Mouse (Mus musculus) megakaryocyte, embryonic 14.5 days (primary cell): ENCODE measurements around the gene Ppargc1a. TPM values are rescaled to one million over a fixed set of nuclear protein-coding genes. Genes with fewer than 3 reads are reported as not detected.

Experiments used
- H3K27me3 ChIP-seq: replicated peaks from 2 replicates; pipeline ENCODE3; 2012; ENCODE audit warnings: inconsistent platforms
- H3K36me3 ChIP-seq: replicated peaks from 2 replicates; pipeline ENCODE3; 2012; ENCODE audit warnings: low read length, inconsistent platforms, mixed read lengths
- H3K4me1 ChIP-seq: 2 replicates; pipeline ENCODE4 v1.6.1; 2012; ENCODE audit warnings: inconsistent platforms
- H3K4me3 ChIP-seq: replicated peaks from 2 replicates; pipeline ENCODE3; 2012; ENCODE audit warnings: moderate library complexity, mild to moderate bottlenecking, inconsistent platforms
- H3K9me3 ChIP-seq: 2 replicates; pipeline ENCODE4 v1.6.1; 2012; ENCODE audit warnings: inconsistent platforms
- FLI1 ChIP-seq: IDR thresholded peaks from 2 replicates; pipeline ENCODE4 v1.6.1; 2012; ENCODE audit warnings: low read length, inconsistent platforms, mixed read lengths
- GATA1 ChIP-seq: IDR thresholded peaks from 3 replicates; pipeline ENCODE4 v1.6.1; 2012; ENCODE audit warnings: mixed read lengths, low read length, inconsistent platforms, borderline replicate concordance
- polyA plus RNA-seq: library from polyadenylated mRNA; stranded (reverse); fragments of >175 nt; gene quantifications from 2 replicates; pipeline ENCODE4 v1.2.3, GENCODE M21; 2012; ENCODE audit warnings: low replicate concordance; ENCODE audit not compliant: insufficient read depth

Ppargc1a gene
- polyA plus RNA-seq, result not detected in 2 replicates

DNA sequence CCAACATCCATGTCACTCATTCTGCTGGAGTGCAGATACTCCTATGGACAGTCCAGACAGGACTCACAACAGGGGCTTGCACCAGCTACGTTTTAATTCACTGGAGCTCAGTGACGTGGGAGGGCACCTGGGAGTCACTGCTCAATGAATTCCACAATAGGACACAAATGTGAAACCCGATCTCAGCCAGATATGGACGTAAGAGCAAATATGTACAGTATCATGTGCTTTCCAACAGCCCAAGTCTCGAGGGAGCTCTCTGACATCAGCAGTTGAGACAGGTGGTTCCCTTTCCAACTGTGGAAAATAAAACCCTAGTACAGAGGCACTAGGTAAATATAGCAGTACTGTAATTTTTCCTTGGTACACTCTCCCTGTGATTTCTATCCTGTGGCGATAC is at the start of gene Ppargc1a:
Gene Ppargc1a (minus strand): TSS at position 68 of the 400 bp plus-strand sequence.
- no peak for TF ChIP-seq GATA1
- TF ChIP-seq FLI1, result no peak
- Histone ChIP-seq H3K4me3 (no peak within 1 kb of the TSS), H3K9me3 (no peaks in the 10 kb centered on the region), H3K36me3 (no peaks in the 10 kb centered on the region), H3K27me3 (no peaks in the 10 kb centered on the region), H3K4me1 (no peaks in the 10 kb centered on the region)

DNA sequence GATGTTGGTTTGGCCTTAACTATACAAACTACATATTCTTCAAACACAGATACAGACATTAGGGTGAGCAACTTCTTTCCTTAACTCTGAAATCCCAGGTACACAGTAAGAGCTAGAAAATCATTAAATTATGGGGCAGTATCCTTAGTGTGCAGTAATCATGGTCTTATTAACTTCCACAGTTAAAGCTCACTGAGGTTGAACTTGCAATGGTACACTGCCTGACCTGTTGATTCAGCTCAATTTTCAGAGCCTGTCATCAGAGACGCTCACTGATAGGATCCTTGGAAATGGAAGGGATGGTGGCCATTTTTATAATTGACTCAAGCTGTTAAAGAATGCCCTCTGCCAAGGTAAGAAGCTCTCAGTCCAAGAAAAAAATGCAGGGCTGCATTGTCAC is 49.4 kb upstream of the Ppargc1a start:
- Histone ChIP-seq H3K4me3 (no peak overlapping the region), H3K27me3 (no peaks in the 10 kb centered on the region), H3K36me3 (no peaks in the 10 kb centered on the region), H3K4me1 (no peaks in the 10 kb centered on the region), H3K9me3 (no peaks in the 10 kb centered on the region; the same call in 1 of the 2 replicates)
- no peak for TF ChIP-seq GATA1
- no peak for TF ChIP-seq FLI1

DNA sequence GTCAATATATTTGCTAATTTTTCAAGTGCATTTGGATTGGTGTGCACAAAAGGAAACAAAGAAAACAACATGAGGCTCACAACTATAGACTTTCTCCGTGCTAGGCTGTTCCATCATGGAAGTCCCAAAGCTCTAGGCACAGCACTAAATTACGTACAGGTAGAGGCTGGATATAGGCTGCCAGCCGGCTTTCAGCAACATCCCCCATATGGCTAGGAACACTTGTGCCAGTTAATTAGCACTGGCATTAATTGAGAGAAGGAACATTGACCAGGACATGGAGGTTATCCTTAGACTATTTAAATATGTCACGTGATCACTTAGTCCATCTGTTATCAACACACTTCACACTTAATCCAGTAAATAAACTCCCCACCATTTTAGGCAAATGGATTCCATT is 44.5 kb upstream of the Ppargc1a start:
- no peaks in the 10 kb centered on the region for H3K36me3 ChIP-seq

DNA sequence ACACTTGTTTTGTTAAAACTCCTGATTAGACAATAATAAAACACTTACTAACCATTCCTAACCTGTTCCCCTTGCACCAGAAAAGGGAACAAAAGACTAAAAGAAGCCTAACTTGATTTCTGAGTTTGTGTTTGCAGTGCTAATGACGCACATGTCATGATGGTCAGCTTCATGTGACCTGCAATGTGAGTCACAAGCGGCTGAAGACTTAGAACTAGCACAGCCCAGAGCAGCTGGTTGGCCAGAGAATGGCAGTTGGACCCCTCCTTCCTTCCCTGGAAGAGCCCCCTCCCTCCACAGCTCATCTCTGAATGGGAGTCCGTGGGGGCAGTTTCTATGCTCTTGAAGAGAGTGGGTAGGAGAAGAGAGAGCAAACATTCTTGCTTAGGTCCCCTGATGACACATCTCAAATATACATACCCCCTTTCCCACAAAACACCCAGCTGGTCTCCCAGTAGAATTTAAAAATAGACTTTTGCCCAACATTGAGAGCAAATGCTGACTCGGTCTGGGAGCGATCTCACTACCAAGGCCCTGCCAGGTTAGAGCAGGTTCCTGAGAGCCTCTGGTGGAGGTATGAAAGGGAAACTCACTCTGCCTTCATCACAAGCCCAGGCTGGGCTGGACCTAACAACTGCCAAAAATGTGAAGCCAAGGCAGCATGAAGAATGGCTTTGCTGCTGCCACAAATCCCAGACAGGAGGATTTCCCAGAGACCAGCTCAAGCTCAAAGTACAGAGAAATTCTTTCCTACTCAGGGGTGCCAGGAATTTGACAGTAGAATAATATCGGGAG is 40.4 kb upstream of the Ppargc1a start:
- no peaks in the 10 kb centered on the region for H3K27me3 ChIP-seq
- peaks cover 5% of the 10 kb centered on the region; the same call in 1 of the 2 replicates for H3K9me3 ChIP-seq
- TF ChIP-seq GATA1 (no peak), FLI1 (no peak)
- no peaks in the 10 kb centered on the region for H3K36me3 ChIP-seq
- H3K4me1 ChIP-seq, result no peaks in the 10 kb centered on the region
- no peak overlapping the region for H3K4me3 ChIP-seq

More for the DNA sequence above, 44.5 kb upstream of the Ppargc1a start:
- Histone ChIP-seq H3K4me3 (no peak overlapping the region), H3K4me1 (no peaks in the 10 kb centered on the region), H3K9me3 (peaks cover 5% of the 10 kb centered on the region; the same call in 1 of the 2 replicates), H3K27me3 (no peaks in the 10 kb centered on the region)
- no peak for TF ChIP-seq GATA1

DNA sequence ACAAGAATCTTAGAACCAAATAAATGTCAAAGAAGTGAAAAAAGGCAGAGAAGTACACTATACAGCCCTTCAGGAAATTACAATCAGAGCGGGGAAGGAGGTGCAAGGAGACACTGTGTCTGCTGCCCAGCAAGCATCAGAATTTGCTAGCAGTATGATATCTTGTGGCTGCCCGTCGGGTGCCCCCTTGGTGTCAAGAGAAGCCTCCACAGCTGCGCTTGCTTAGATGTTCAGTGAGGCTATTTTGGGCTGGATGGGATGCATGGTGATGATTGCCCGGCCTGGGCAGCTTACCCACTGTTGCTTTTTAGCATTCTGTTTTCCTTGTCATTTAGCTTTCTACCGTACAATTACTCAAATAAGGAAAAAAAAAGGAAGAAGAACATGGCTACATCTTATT is 32.0 kb upstream of the Ppargc1a start:
- peaks cover 7% of the 10 kb centered on the region for H3K9me3 ChIP-seq
- H3K4me3 ChIP-seq, result no peak overlapping the region
- H3K36me3 ChIP-seq, result no peaks in the 10 kb centered on the region
- TF ChIP-seq FLI1 (no peak), GATA1 (no peak)
- H3K27me3 ChIP-seq, result no peaks in the 10 kb centered on the region
- H3K4me1 ChIP-seq, result no peaks in the 10 kb centered on the region

DNA sequence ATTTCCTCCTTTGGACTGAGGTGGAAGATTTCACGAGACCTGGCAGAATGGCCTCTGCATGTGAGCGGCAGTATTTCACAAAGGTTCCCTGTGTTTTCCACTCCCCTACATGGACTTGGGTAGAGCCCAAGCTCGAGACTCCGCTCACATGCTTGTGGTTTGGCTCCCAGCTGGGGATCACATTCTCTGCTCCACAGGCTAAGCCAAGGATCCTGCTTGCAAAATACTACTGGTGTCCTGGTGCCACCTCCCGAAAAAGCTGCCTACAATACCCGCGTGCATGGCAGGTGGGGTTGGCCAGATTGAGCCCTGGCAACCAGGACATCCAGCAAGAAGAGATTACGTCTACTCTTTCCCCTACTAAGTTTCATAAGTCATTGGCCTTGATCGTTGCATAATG is 28.1 kb upstream of the Ppargc1a start:
- TF ChIP-seq GATA1, result no peak
- no peak for TF ChIP-seq FLI1
- Histone ChIP-seq H3K4me1 (no peaks in the 10 kb centered on the region), H3K9me3 (peaks cover 17% of the 10 kb centered on the region), H3K36me3 (no peaks in the 10 kb centered on the region), H3K4me3 (no peak overlapping the region), H3K27me3 (no peaks in the 10 kb centered on the region)

DNA sequence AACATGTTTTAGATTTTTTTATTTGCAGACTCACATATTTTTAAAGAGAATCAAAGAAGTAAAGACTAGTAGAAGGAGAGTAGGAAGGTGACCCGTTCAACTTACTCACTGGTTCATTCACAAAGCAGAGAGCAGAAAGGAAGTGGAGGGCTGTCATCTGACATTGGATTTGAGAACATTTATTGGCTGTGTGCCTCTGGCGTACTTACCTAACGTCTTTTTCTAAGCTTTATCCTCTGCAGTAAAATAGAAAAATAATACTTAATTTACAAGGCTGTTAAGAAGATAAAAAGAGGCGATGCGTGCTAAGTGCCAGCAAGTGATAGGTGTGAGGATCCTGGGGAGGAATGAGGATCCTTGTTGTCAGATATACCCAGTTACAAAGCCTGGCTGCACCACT is 24.7 kb upstream of the Ppargc1a start:
- no peak overlapping the region for H3K4me3 ChIP-seq
- TF ChIP-seq GATA1 (no peak), FLI1 (no peak)
- H3K4me1 ChIP-seq, result no peaks in the 10 kb centered on the region

DNA sequence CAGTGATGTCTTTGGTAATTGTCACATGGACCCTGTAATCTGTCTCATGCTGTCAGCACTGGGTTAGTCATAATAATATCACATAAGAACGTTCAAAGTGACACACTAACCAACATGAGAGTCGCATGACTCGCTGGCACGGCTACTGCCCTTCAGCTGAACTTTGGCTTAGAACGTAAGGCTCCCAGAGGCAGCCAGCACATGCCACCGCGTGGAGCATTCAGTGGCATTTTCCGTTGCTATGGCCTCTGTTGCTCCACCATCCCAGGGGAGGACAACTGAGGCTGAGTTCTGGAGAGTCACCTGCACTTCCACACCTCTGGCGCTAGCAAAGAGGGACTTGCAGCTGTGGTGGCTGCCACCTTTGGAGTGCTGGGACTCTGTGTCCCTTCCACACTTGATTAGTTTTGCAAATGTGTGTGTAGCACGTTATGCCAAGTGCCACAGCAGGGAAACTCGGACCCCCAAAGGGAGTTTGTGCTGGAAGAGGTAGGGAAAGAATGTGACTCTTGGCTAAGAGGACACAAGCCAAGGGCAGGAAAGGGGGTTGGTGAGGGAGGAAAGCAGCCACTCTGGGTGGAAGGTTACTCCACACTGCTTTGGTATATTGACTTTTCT is 24.1 kb upstream of the Ppargc1a start:
- H3K9me3 ChIP-seq, result peaks cover 17% of the 10 kb centered on the region
- H3K27me3 ChIP-seq, result no peaks in the 10 kb centered on the region
- TF ChIP-seq GATA1 (no peak), FLI1 (no peak)
- H3K4me1 ChIP-seq, result no peaks in the 10 kb centered on the region
- H3K4me3 ChIP-seq, result no peak overlapping the region
- no peaks in the 10 kb centered on the region for H3K36me3 ChIP-seq

More for the DNA sequence above, 24.7 kb upstream of the Ppargc1a start:
- H3K9me3 ChIP-seq, result peaks cover 17% of the 10 kb centered on the region
- no peaks in the 10 kb centered on the region for H3K27me3 ChIP-seq
- H3K36me3 ChIP-seq, result no peaks in the 10 kb centered on the region

DNA sequence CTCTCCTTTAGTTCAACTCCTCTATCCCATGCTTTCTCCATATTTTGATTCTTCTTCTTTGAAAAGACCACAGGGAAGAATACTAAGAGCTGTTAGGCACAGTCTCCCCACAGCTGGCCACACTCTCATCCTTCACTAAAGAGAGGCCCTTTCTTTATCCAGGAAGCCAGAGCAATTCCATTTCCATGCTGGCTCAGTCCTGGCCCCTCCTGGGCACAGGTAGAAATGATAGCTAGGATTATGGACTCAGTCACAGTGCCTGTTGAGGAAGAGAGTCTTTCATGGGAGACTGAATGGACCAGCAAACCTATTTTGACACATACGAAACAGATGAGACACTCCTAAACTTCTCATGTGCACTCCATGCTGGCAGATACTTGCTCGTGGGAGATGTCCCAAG is 18.7 kb upstream of the Ppargc1a start:
- Histone ChIP-seq H3K9me3 (peaks cover 4% of the 10 kb centered on the region; the same call in 1 of the 2 replicates), H3K27me3 (no peaks in the 10 kb centered on the region), H3K4me1 (no peaks in the 10 kb centered on the region), H3K36me3 (no peaks in the 10 kb centered on the region), H3K4me3 (no peak overlapping the region)
- TF ChIP-seq FLI1, result no peak
- no peak for TF ChIP-seq GATA1

DNA sequence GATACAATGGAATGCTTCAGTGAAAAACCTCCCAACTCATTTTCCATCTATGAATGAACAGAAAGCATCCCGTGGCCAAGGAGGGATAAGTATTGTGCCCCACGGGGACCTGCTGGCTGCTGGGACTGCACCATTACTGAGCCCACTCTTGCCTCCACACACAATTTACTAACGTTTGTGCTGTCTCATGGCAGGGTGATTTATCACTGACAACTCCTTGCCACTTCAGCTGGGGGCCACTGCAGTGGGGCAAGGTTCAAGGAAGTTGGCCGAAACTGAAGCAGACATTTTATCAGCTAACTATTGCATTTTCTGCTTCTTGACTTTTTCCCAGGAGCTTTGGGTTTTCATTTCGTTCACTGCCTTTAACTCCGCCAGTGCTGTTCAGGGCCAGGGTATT is 17.5 kb upstream of the Ppargc1a start:
- TF ChIP-seq FLI1 (no peak), GATA1 (no peak)
- Histone ChIP-seq H3K4me1 (no peaks in the 10 kb centered on the region), H3K27me3 (no peaks in the 10 kb centered on the region), H3K36me3 (no peaks in the 10 kb centered on the region), H3K4me3 (peak overlapping the region; percentile 28), H3K9me3 (peaks cover 4% of the 10 kb centered on the region; the same call in 1 of the 2 replicates)
